Mouse (Mus musculus) hindbrain, embryonic 11.5 days (tissue): ENCODE data around the gene Igfbp1. TPM values are rescaled to one million over a fixed set of nuclear protein-coding genes. Genes with fewer than 3 reads are reported as not detected.

Experiments used
- ATAC-seq: fragments of 200-750 bp; cut with Nextera tagmentation; 2 replicates; pipeline ENCODE4 v1.8.0; 2017; ENCODE audit warnings: mild to moderate bottlenecking, moderate TSS enrichment, moderate library complexity; ENCODE audit not compliant: low FRiP score
- DNase-seq: peaks from one replicate; pipeline ENCODE4 v3.0.0-alpha.2; 2015; ENCODE audit warnings: low spot score
- H3K27ac ChIP-seq: fragments of 300-500 bp; sonication (generic); 2 replicates; pipeline ENCODE4 v1.5.1; 2014; ENCODE audit warnings: mild to moderate bottlenecking, low read depth, low read length
- H3K27me3 ChIP-seq: fragments of 300-500 bp; sonication (generic); 2 replicates; pipeline ENCODE4 v1.6.1; 2014; ENCODE audit warnings: mild to moderate bottlenecking, low read length, moderate library complexity, mixed read lengths; ENCODE audit not compliant: control insufficient read depth, insufficient read depth
- H3K36me3 ChIP-seq: fragments of 300-500 bp; sonication (generic); 2 replicates; pipeline ENCODE4 v1.6.1; 2014; ENCODE audit warnings: mild to moderate bottlenecking, low read length, moderate library complexity, mixed read lengths; ENCODE audit not compliant: control insufficient read depth, insufficient read depth
- H3K4me1 ChIP-seq: fragments of 300-500 bp; sonication (generic); replicated peaks from 2 replicates; pipeline ENCODE4 v1.6.1; 2014; ENCODE audit warnings: low read length, mixed read lengths; ENCODE audit not compliant: control insufficient read depth, insufficient read depth
- H3K4me2 ChIP-seq: fragments of 300-500 bp; sonication (generic); replicated peaks from 2 replicates; pipeline ENCODE4 v1.6.1; 2014; ENCODE audit warnings: mild to moderate bottlenecking, low read depth, low read length
- H3K4me3 ChIP-seq: fragments of 300-500 bp; sonication (generic); 2 replicates; pipeline ENCODE4 v1.5.1; 2014; ENCODE audit warnings: low read depth, low read length
- H3K9ac ChIP-seq: fragments of 300-500 bp; sonication (generic); 2 replicates; pipeline ENCODE4 v1.6.1; 2014; ENCODE audit warnings: low read depth, low read length
- H3K9me3 ChIP-seq: fragments of 300-500 bp; sonication (generic); 2 replicates; pipeline ENCODE4 v1.6.1; 2016; ENCODE audit warnings: low read length; ENCODE audit not compliant: control insufficient read depth
- WGBS: fragments of 180-500 bp; shearing (Covaris S2); extraction: QIAGEN DNeasy Blood & Tissue Kit; methylation state at CpG from one replicate; pipeline ENCODE4 v1.1.7; 2014; 5-methylcytosine and 5-hydroxymethylcytosine counted together
- polyA plus RNA-seq: library from polyadenylated mRNA; unstranded; fragments of >200 nt; fragmentation: Nextera tagmentation; extraction: Ambion mirVana; gene quantifications from 2 replicates; pipeline ENCODE4 v1.2.1, GENCODE M21; 2014

Igfbp1 gene
- polyA plus RNA-seq, 1 experiment from 2014 or later, result 0.14 TPM

- Histone ChIP-seq H3K4me1 (no peaks in the 10 kb centered on the region), H3K4me3 (no peak overlapping the region), H3K36me3 (no peaks in the 10 kb centered on the region), H3K27ac (no peak overlapping the region), H3K27me3 (no peaks in the 10 kb centered on the region; the same call in 1 of the 2 replicates), H3K4me2 (no peak overlapping the region), H3K9ac (no peak overlapping the region), H3K9me3 (no peaks in the 10 kb centered on the region)
- DNase-seq, result no peak
- 79% methylated on average over 4 of the region's 4 CpGs for WGBS
- no peak for ATAC-seq
These were observed 32.4 kb downstream of the Igfbp1 start for GRCm38 (mm10) chr11:7230000-7230399.

GRCm38 (mm10) chr11:7231958-7232357, 34.4 kb downstream of the Igfbp1 start:
- H3K9me3 ChIP-seq, result no peaks in the 10 kb centered on the region
- no peaks in the 10 kb centered on the region for H3K36me3 ChIP-seq
- H3K4me2 ChIP-seq, result no peak overlapping the region
- no peaks in the 10 kb centered on the region for H3K4me1 ChIP-seq
- 94% methylated on average over 4 of the region's 4 CpGs for WGBS
- ATAC-seq (no peak), DNase-seq (no peak)
- H3K4me3 ChIP-seq, result no peak overlapping the region
- no peak overlapping the region for H3K9ac ChIP-seq
- H3K27ac ChIP-seq, result no peak overlapping the region
- no peaks in the 10 kb centered on the region; the same call in 1 of the 2 replicates for H3K27me3 ChIP-seq

GRCm38 (mm10) chr11:7233333-7233732, 35.8 kb downstream of the Igfbp1 start:
- Histone ChIP-seq H3K36me3 (no peaks in the 10 kb centered on the region), H3K27me3 (no peaks in the 10 kb centered on the region; the same call in 1 of the 2 replicates), H3K9me3 (no peaks in the 10 kb centered on the region), H3K4me3 (no peak overlapping the region), H3K4me2 (no peak overlapping the region), H3K27ac (no peak overlapping the region), H3K9ac (no peak overlapping the region), H3K4me1 (no peaks in the 10 kb centered on the region)
- 78% methylated on average over 2 of the region's 2 CpGs for WGBS
- ATAC-seq (no peak), DNase-seq (no peak)

GRCm38 (mm10) chr11:7234436-7234835, 36.9 kb downstream of the Igfbp1 start:
- Histone ChIP-seq H3K27me3 (no peaks in the 10 kb centered on the region; the same call in 1 of the 2 replicates), H3K27ac (no peak overlapping the region), H3K36me3 (no peaks in the 10 kb centered on the region), H3K9me3 (no peaks in the 10 kb centered on the region), H3K4me3 (no peak overlapping the region), H3K4me2 (no peak overlapping the region), H3K4me1 (no peaks in the 10 kb centered on the region), H3K9ac (no peak overlapping the region)
- no peak for DNase-seq
- no peak for ATAC-seq
- 68% methylated on average over 1 of the region's 1 CpGs for WGBS

- H3K27me3 ChIP-seq, result no peaks in the 10 kb centered on the region; the same call in 1 of the 2 replicates
- no peak overlapping the region for H3K9ac ChIP-seq
- ATAC-seq (peak; percentile 45; the same call in 1 of the 2 replicates), DNase-seq (no peak)
- no peak overlapping the region for H3K4me3 ChIP-seq
- H3K27ac ChIP-seq, result no peak overlapping the region
- H3K9me3 ChIP-seq, result no peaks in the 10 kb centered on the region
- 54% methylated on average over 3 of the region's 3 CpGs for WGBS
- H3K4me2 ChIP-seq, result no peak overlapping the region
- H3K4me1 ChIP-seq, result no peaks in the 10 kb centered on the region
- H3K36me3 ChIP-seq, result no peaks in the 10 kb centered on the region
These were observed 37.5 kb downstream of the Igfbp1 start for GRCm38 (mm10) chr11:7234981-7235609.

DNA sequence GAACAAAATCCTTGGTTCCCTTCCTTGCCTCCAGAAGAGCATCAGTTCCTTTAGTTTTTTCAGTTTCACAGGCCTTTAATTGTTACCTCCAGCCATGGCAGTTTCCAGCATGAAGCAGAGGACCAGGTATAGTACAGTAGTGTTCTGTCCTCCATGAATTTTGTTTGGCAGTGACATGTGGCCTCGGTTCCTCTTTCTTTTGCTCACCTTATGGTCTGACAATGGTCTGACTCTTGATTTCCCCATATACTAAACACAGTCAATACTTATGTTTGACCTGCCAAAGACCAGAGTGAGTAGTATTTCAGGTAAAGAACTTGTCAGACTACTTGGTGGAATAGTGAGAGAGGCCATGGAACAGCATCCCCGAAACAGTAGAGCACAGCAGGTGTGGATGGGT, 39.2 kb downstream of the Igfbp1 start:
- H3K4me2 ChIP-seq, result no peak overlapping the region
- WGBS, result 84% methylated on average over 2 of the region's 2 CpGs

DNA sequence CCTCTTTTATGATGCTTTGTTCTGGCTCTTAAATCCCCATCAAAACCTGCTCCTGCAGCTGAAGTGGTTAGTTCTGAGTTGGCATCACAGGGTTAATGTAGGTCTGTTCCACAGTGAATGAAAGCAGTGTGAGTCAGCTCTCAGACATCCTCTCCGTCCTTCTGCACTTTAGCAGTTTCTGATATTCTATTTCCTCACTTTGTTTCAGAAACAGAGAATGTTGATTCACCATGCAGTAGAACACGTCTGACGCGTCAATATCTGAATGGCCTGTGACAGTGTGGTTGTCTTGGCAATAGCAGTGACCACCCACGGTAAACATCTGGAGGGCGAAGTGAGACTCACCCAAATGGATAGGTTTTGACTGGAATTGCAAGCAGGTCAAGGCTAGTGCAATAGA, 40.1 kb downstream of the Igfbp1 start:
- Histone ChIP-seq H3K4me2 (no peak overlapping the region), H3K27me3 (no peaks in the 10 kb centered on the region; the same call in 1 of the 2 replicates), H3K4me3 (no peak overlapping the region), H3K4me1 (no peaks in the 10 kb centered on the region), H3K9me3 (no peaks in the 10 kb centered on the region), H3K36me3 (no peaks in the 10 kb centered on the region), H3K27ac (no peak overlapping the region), H3K9ac (no peak overlapping the region)
- 75% methylated on average over 6 of the region's 6 CpGs for WGBS
- no peak for DNase-seq
- no peak for ATAC-seq

More for the DNA sequence above, 39.2 kb downstream of the Igfbp1 start:
- H3K4me1 ChIP-seq, result no peaks in the 10 kb centered on the region
- no peak for ATAC-seq
- H3K27me3 ChIP-seq, result no peaks in the 10 kb centered on the region; the same call in 1 of the 2 replicates
- no peaks in the 10 kb centered on the region for H3K9me3 ChIP-seq
- no peak overlapping the region for H3K27ac ChIP-seq
- no peak overlapping the region for H3K4me3 ChIP-seq
- no peak overlapping the region for H3K9ac ChIP-seq
- DNase-seq, result no peak
- no peaks in the 10 kb centered on the region for H3K36me3 ChIP-seq

GRCm38 (mm10) chr11:7238546-7238945, 41.0 kb downstream of the Igfbp1 start:
- Histone ChIP-seq H3K4me1 (no peaks in the 10 kb centered on the region), H3K4me2 (no peak overlapping the region), H3K4me3 (no peak overlapping the region), H3K27ac (no peak overlapping the region), H3K9ac (no peak overlapping the region), H3K27me3 (no peaks in the 10 kb centered on the region; the same call in 1 of the 2 replicates), H3K9me3 (no peaks in the 10 kb centered on the region), H3K36me3 (no peaks in the 10 kb centered on the region)
- no peak for DNase-seq
- no peak for ATAC-seq
- WGBS, result 87% methylated on average over 6 of the region's 6 CpGs

- no peaks in the 10 kb centered on the region for H3K36me3 ChIP-seq
- ATAC-seq, result no peak
- WGBS, result 62% methylated on average over 4 of the region's 4 CpGs
- H3K27ac ChIP-seq, result no peak overlapping the region
- H3K9ac ChIP-seq, result no peak overlapping the region
- no peaks in the 10 kb centered on the region; the same call in 1 of the 2 replicates for H3K27me3 ChIP-seq
- no peaks in the 10 kb centered on the region for H3K4me1 ChIP-seq
- no peak overlapping the region for H3K4me3 ChIP-seq
- no peaks in the 10 kb centered on the region for H3K9me3 ChIP-seq
- DNase-seq, result no peak
- H3K4me2 ChIP-seq, result no peak overlapping the region
These were observed 41.6 kb downstream of the Igfbp1 start for GRCm38 (mm10) chr11:7239041-7239740.
